Mouse (Mus musculus) forebrain, embryonic 15.5 days (tissue): ENCODE measurements around the gene Antxr1. TPM values are rescaled to one million over a fixed set of nuclear protein-coding genes. Genes with fewer than 3 reads are reported as not detected.
"Not testable (repeated sequence)": the region's sequence is repeated elsewhere in the genome, so short reads cannot be mapped to it uniquely, and the experiment has no call there.

Experiments
- ATAC-seq: fragments of 200-750 bp; cut with Nextera tagmentation; replicated peaks from 2 replicates; pipeline ENCODE4 v1.8.0; 2017; ENCODE audit warnings: mild to moderate bottlenecking, moderate TSS enrichment, moderate library complexity
- H3K27ac ChIP-seq: fragments of 300-500 bp; sonication (generic); replicated peaks from 2 replicates; pipeline ENCODE4 v1.5.1; 2015; ENCODE audit warnings: mild to moderate bottlenecking, inconsistent platforms
- H3K27me3 ChIP-seq: fragments of 300-500 bp; sonication (generic); 2 replicates; pipeline ENCODE4 v1.6.1; 2015; ENCODE audit warnings: inconsistent platforms
- H3K36me3 ChIP-seq: fragments of 300-500 bp; sonication (generic); 2 replicates; pipeline ENCODE4 v1.6.1; 2015; ENCODE audit warnings: mild to moderate bottlenecking, inconsistent platforms
- H3K4me1 ChIP-seq: fragments of 300-500 bp; sonication (generic); 2 replicates; pipeline ENCODE4 v1.6.1; 2015; ENCODE audit warnings: inconsistent platforms
- H3K4me2 ChIP-seq: fragments of 300-500 bp; sonication (generic); replicated peaks from 2 replicates; pipeline ENCODE4 v1.6.1; 2015; ENCODE audit warnings: mild to moderate bottlenecking, inconsistent platforms
- H3K4me3 ChIP-seq: fragments of 300-500 bp; sonication (generic); 2 replicates; pipeline ENCODE4 v1.5.1; 2015; ENCODE audit warnings: mild to moderate bottlenecking, inconsistent platforms
- H3K9ac ChIP-seq: fragments of 300-500 bp; sonication (generic); replicated peaks from 2 replicates; pipeline ENCODE4 v1.6.1; 2015; ENCODE audit warnings: mild to moderate bottlenecking, inconsistent platforms
- H3K9me3 ChIP-seq: fragments of 300-500 bp; sonication (generic); 2 replicates; pipeline ENCODE4 v1.6.1; 2016; ENCODE audit warnings: inconsistent platforms
- WGBS: fragments of 180-500 bp; shearing (Covaris S2); methylation state at CpG from one replicate; pipeline ENCODE4 v1.1.7; 2015; ENCODE audit warnings: mixed read lengths; 5-methylcytosine and 5-hydroxymethylcytosine counted together
- polyA plus RNA-seq: library from polyadenylated mRNA; unstranded; fragments of >200 nt; fragmentation: Nextera tagmentation; extraction: Ambion mirVana; gene quantifications from 2 replicates; pipeline ENCODE4 v1.2.1, GENCODE M21; 2015

Antxr1 gene
- polyA plus RNA-seq, 1 experiment from 2014 or later: 3.0 TPM

- H3K4me3 ChIP-seq: peak overlapping the region; percentile 21
- peaks cover 19% of the 10 kb centered on the region for H3K4me1 ChIP-seq
- no peaks in the 10 kb centered on the region for H3K36me3 ChIP-seq
- peak overlapping the region; percentile 35; the same call in 1 of the 2 replicates for H3K9ac ChIP-seq
- no peaks in the 10 kb centered on the region for H3K27me3 ChIP-seq
- H3K4me2 ChIP-seq: peak overlapping the region; percentile 49
- 16% methylated on average over 12 of the region's 12 CpGs for WGBS
- no peak overlapping the region for H3K27ac ChIP-seq
- ATAC-seq: peak; percentile 73
- no peaks in the 10 kb centered on the region for H3K9me3 ChIP-seq
These were observed 234.2 kb downstream of the Antxr1 start for GRCm38 (mm10) chr6:87101281-87101954.

- no peaks in the 10 kb centered on the region for H3K27me3 ChIP-seq
- no peak overlapping the region for H3K4me2 ChIP-seq
- no peak for ATAC-seq
- WGBS: 84% methylated on average over 9 of the region's 9 CpGs
- H3K4me3 ChIP-seq: no peak overlapping the region
- no peak overlapping the region for H3K9ac ChIP-seq
- no peak overlapping the region for H3K27ac ChIP-seq
- no peaks in the 10 kb centered on the region for H3K9me3 ChIP-seq
- H3K36me3 ChIP-seq: no peaks in the 10 kb centered on the region
- peaks cover 19% of the 10 kb centered on the region for H3K4me1 ChIP-seq
These were observed 235.2 kb downstream of the Antxr1 start for GRCm38 (mm10) chr6:87100297-87101020.

GRCm38 (mm10) chr6:87099671-87100296, 235.8 kb downstream of the Antxr1 start:
- 42% methylated on average over 7 of the region's 7 CpGs for WGBS
- H3K9ac ChIP-seq: no peak overlapping the region
- ATAC-seq: no peak

GRCm38 (mm10) chr6:87099261-87099660, 236.4 kb downstream of the Antxr1 start:
- 21% methylated on average over 3 of the region's 3 CpGs for WGBS
- no peak for ATAC-seq
- no peaks in the 10 kb centered on the region for H3K9me3 ChIP-seq

More at GRCm38 (mm10) chr6:87099671-87100296, 235.8 kb downstream of the Antxr1 start:
- H3K9me3 ChIP-seq: no peaks in the 10 kb centered on the region
- no peak overlapping the region for H3K4me2 ChIP-seq
- no peaks in the 10 kb centered on the region for H3K27me3 ChIP-seq
- H3K27ac ChIP-seq: no peak overlapping the region
- H3K36me3 ChIP-seq: no peaks in the 10 kb centered on the region
- H3K4me1 ChIP-seq: peaks cover 19% of the 10 kb centered on the region
- H3K4me3 ChIP-seq: no peak overlapping the region

GRCm38 (mm10) chr6:87093631-87094030, 242.0 kb downstream of the Antxr1 start:
- H3K4me3 ChIP-seq, H3K27me3 ChIP-seq, H3K4me1 ChIP-seq, H3K27ac ChIP-seq, H3K9me3 ChIP-seq, H3K9ac ChIP-seq, H3K4me2 ChIP-seq, ATAC-seq: not testable (repeated sequence)
- peaks cover 14% of the 10 kb centered on the region for H3K36me3 ChIP-seq
- 95% methylated on average over 8 of the region's 8 CpGs for WGBS

More at GRCm38 (mm10) chr6:87099261-87099660, 236.4 kb downstream of the Antxr1 start:
- H3K36me3 ChIP-seq: no peaks in the 10 kb centered on the region
- H3K4me1 ChIP-seq: peaks cover 19% of the 10 kb centered on the region
- H3K4me3 ChIP-seq: no peak overlapping the region
- H3K27ac ChIP-seq: no peak overlapping the region
- no peaks in the 10 kb centered on the region for H3K27me3 ChIP-seq
- H3K4me2 ChIP-seq: no peak overlapping the region
- H3K9ac ChIP-seq: no peak overlapping the region

GRCm38 (mm10) chr6:87092476-87092875, 243.1 kb downstream of the Antxr1 start:
- Histone ChIP-seq H3K9ac (no peak overlapping the region), H3K9me3 (no peaks in the 10 kb centered on the region), H3K27me3 (no peaks in the 10 kb centered on the region), H3K4me3 (no peak overlapping the region), H3K4me2 (no peak overlapping the region), H3K36me3 (peaks cover 24% of the 10 kb centered on the region), H3K27ac (no peak overlapping the region), H3K4me1 (no peaks in the 10 kb centered on the region)
- ATAC-seq: no peak
- 93% methylated on average over 5 of the region's 5 CpGs for WGBS

GRCm38 (mm10) chr6:87090877-87091276, 244.7 kb downstream of the Antxr1 start:
- H3K9me3 ChIP-seq: no peaks in the 10 kb centered on the region
- no peak overlapping the region for H3K27ac ChIP-seq
- no peaks in the 10 kb centered on the region for H3K27me3 ChIP-seq
- no peak for ATAC-seq
- H3K4me1 ChIP-seq: no peaks in the 10 kb centered on the region
- H3K4me2 ChIP-seq: no peak overlapping the region
- H3K4me3 ChIP-seq: no peak overlapping the region
- 87% methylated on average over 3 of the region's 3 CpGs for WGBS
- H3K36me3 ChIP-seq: peaks cover 36% of the 10 kb centered on the region
- H3K9ac ChIP-seq: no peak overlapping the region

- Histone ChIP-seq H3K36me3 (peaks cover 59% of the 10 kb centered on the region), H3K4me2 (no peak overlapping the region), H3K27ac (no peak overlapping the region), H3K9ac (no peak overlapping the region), H3K4me3 (no peak overlapping the region), H3K9me3 (no peaks in the 10 kb centered on the region), H3K4me1 (no peaks in the 10 kb centered on the region), H3K27me3 (no peaks in the 10 kb centered on the region)
- 93% methylated on average over 5 of the region's 5 CpGs for WGBS
- no peak for ATAC-seq
These were observed 247.3 kb downstream of the Antxr1 start for GRCm38 (mm10) chr6:87088356-87088755.

GRCm38 (mm10) chr6:87085026-87085425, 250.6 kb downstream of the Antxr1 start:
- Histone ChIP-seq H3K36me3 (peaks cover 73% of the 10 kb centered on the region), H3K4me3 (no peak overlapping the region), H3K27ac (no peak overlapping the region), H3K27me3 (no peaks in the 10 kb centered on the region), H3K4me2 (no peak overlapping the region), H3K4me1 (no peaks in the 10 kb centered on the region), H3K9me3 (no peaks in the 10 kb centered on the region), H3K9ac (no peak overlapping the region)
- ATAC-seq: no peak
- 86% methylated on average over 6 of the region's 6 CpGs for WGBS

Other genes with a start within 250 kb of the Antxr1 start
- gene D6Ertd527e, start 231.1 kb downstream of the Antxr1 start, polyA plus RNA-seq: not detected in 2 replicates
- not detected in 2 replicates for gene Gkn1, start 15.1 kb upstream of the Antxr1 start, polyA plus RNA-seq
- not detected in 2 replicates for gene Gkn2, start 37.5 kb upstream of the Antxr1 start, polyA plus RNA-seq
- gene Gkn3, start 53.1 kb upstream of the Antxr1 start, polyA plus RNA-seq: 0.27 TPM in 1 of 2 replicates, not detected in the other
- gene Bmp10, start 93.2 kb upstream of the Antxr1 start, polyA plus RNA-seq: not detected in 2 replicates
- gene Arhgap25, start 197.4 kb upstream of the Antxr1 start, polyA plus RNA-seq: 1.5 and 1.8 TPM in 2 replicates